Mouse (Mus musculus) adrenal gland, adult 10 weeks (tissue): ENCODE results near the gene Zfp772. TPM values are rescaled to one million over a fixed set of nuclear protein-coding genes. Genes with fewer than 3 reads are reported as not detected.

Experiments
- polyA plus RNA-seq: library from polyadenylated mRNA; stranded (reverse); fragments of 350-450 nt; fragmentation: Illumina TruSeq; extraction: RNeasy Lipid Tissue Mini Kit (QIAGEN cat#74804); gene quantifications from one replicate; pipeline ENCODE4 v1.2.3, GENCODE M21; 2014; ENCODE audit warnings: low read depth, low replicate concordance

Gene Zfp772
- 11.1 TPM for polyA plus RNA-seq

DNA sequence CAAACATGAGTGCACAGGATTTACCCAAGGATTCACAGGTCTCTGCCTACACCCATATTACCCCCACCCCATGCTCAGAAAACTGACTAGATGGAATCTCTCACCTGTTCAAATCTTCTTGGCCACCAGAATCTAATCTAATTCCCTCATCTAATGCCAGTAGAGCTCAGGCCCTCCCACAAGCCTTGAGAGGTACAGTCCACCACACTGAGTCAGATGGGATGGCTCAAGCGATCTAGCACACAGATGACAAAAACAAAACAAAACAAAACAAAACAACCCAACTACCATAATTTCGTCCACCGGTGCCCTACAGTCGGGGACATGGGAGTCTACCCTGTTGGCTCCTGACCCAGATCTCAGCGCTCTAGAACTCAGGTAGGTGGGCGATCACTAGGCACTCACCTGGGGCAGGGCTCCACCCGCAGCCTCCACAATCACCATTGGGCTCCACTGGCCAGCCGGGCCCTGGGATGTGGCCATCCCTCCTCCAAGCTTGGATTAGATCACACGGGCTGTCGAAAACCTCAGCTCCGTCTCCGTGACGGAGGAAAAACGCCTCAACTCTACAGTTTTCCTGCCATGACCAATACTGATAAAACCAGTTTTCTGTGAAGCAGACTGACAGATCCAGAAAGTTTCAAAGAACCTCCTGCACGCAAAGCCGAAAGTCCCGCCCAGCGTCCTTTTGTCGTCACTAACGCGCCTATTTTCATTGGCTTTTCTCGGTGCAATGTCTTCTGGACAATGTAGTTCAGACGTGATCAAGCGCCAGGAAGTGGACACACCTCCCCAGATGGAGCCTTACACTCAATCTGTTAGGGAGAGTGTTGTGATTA is at the start of gene Zfp772:
Gene Zfp772, minus strand, starts transcription at position 686 of the 839 bp plus-strand sequence.

DNA sequence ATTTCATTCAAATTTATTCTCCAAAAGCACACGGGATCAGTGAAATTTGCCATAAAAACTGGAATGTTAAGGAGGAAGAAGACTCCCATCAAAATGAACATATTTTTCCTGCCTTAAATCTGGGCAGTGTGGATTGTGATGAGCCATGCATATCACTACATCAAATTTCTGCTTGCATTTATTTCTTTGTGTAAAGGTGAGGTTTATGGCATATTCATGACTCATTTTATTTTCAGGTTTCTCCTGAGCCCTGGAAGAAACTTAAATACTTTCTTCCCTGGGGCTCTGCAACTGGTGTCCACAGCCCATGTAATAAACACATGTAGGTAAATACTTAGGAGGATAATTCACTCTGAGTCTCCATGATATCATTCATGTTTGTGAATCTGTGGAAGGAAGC is 37.4 kb upstream of the Zfp772 start, which contains the start of gene Vmn2r29:
Gene Vmn2r29, minus strand, starts transcription at position 101 of the 400 bp plus-strand sequence.

DNA sequence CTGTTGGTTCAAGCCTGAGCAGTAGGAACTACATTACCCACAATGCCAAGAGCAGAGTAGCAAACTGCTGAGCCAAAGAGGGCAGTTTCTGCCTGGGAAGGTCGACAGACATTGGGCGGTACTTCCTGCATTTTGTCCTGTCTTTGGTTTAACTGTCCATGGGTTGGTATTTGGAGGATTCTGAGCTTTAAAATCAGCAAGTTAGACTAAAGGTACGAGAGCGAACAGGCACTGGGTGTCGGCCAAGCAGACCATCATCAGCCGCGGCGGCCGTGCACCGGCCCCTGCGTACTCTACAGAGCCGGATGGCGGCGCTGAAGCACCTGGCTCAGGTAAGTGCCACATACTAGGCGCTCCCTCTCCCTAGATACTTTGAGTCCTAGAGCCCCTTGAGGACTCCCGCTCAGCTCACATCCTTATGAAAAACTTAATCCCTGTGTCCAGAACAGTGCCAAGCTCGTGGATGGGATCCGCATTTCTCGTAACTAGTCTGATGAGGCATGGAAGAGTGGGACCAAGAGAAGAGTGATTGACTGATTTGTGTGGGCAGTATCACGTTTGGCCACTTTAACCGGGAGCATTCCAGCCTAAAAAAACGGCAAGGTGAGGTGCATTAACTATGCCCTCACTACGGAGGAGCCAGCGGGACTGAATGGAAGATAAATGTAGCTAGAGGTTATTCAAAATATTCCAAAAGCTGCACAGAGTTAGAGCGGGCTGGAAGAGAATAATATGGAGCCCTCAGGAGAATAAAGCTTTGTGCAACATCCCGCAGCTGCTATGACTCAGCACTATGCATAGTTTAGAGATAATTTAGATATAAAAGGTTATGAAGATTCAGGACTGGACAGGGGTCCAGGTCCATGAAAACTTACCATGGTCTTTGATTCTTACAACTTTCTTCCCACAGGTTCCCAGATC is 38.3 kb downstream of the Zfp772 start, which contains the start of gene Zfp418:
Gene Zfp418, plus strand, starts transcription at position 104 of the 921 bp plus-strand sequence.

Other genes with a start within 250 kb of the Zfp772 start
- not detected for gene Aurkc, start 214.7 kb downstream of the Zfp772 start, polyA plus RNA-seq
- gene Zfp954, start 88.5 kb downstream of the Zfp772 start, polyA plus RNA-seq, result 7.8 TPM
- gene Zfp773, start 73.2 kb downstream of the Zfp772 start, polyA plus RNA-seq, result 1.5 TPM
- gene Zfp418, start 38.7 kb downstream of the Zfp772 start, polyA plus RNA-seq, result 4.3 TPM
- gene Vmn2r29, start 37.3 kb upstream of the Zfp772 start, polyA plus RNA-seq, result 7.3 TPM
- 7.7 TPM for gene Gm45844, start 68.3 kb upstream of the Zfp772 start, polyA plus RNA-seq
- 171 TPM for gene Clcn4, start 90.9 kb upstream of the Zfp772 start, polyA plus RNA-seq
- gene Vmn2r30, start 127.6 kb upstream of the Zfp772 start, polyA plus RNA-seq, result 1.5 TPM
- gene Gm45783, start 164.6 kb upstream of the Zfp772 start, polyA plus RNA-seq, result 2.4 TPM
- gene Vmn2r31, start 189.7 kb upstream of the Zfp772 start, polyA plus RNA-seq, result not detected